Mouse (Mus musculus) urinary bladder, postnatal 25 days (tissue): ENCODE measurements around the gene Bfsp1.

Source experiments
- DNase-seq: peaks from one replicate; pipeline ENCODE4 v3.0.0; 2022; ENCODE audit warnings: low spot score

Bfsp1 gene

GRCm38 (mm10) chr2:143796335-143797013, 66.5 kb downstream of the Bfsp1 start:
- DNase-seq: no peak

DNA sequence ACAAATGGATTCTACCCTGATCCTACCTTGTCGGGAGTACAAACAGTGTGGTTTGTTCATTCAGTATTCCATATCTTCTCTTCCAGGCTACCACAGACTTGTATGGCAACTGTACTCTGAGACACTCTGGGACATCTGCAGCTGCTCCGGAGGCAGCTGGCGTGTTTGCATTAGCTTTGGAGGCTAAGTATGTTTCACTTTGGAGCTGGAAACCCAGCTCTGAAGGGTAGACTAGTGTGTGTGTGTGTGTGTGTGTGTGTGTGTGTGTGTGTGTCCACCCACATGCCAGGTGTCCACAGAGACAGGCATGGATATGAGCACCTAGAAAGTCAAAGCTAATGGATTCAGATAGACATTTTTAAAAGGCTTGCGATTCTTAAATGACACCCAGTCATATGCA, 67.1 kb downstream of the Bfsp1 start:
- no peak for DNase-seq

GRCm38 (mm10) chr2:143789911-143790310, 73.1 kb downstream of the Bfsp1 start:
- no peak for DNase-seq

- DNase-seq: no peak
These were observed 82.7 kb downstream of the Bfsp1 start for GRCm38 (mm10) chr2:143780310-143780709.
